ENCODE assay signal across 8 mouse cellular contexts in genomic region chr3:88449395-88450023, GRCm38 (mm10). TPM values are rescaled to one million over a fixed set of nuclear protein-coding genes. Genes with fewer than 3 reads are reported as not detected.
DNase-seq lines count a peak whose midpoint lies in the region; ATAC-seq lines count a peak whose summit lies in the region.

No protein-coding gene starts in this region.

- WGBS in forebrain, embryonic 15.5 days = 5% methylated on average over 21 of the region's 21 CpGs
- 23% methylated on average over 21 of the region's 21 CpGs for WGBS in intestine, embryonic 16.5 days
- WGBS in neural tube, embryonic 15.5 days = 7% methylated on average over 21 of the region's 21 CpGs

- no peaks in the 10 kb centered on the region for H3K9me3 ChIP-seq in forebrain, embryonic 15.5 days
- no peaks in the 10 kb centered on the region for H3K9me3 ChIP-seq in intestine, embryonic 16.5 days (ENCODE audit: control insufficient read depth, low read length)
- H3K9me3 ChIP-seq in neural tube, embryonic 15.5 days (replicated peaks) = no peaks in the 10 kb centered on the region

- peak; percentile 72; the same call in 1 of the 2 replicates for ATAC-seq in cerebellum, adult (ENCODE audit: insufficient number of reproducible peaks, low FRiP score, low TSS enrichment)
- ATAC-seq in forebrain, embryonic 15.5 days (replicated peaks) = peak; percentile 61; the same call in 1 of the 2 replicates
- no peak for ATAC-seq in intestine, embryonic 16.5 days
- ATAC-seq in neural tube, embryonic 15.5 days (ENCODE audit: low FRiP score) = no peak

- H3K4me1 ChIP-seq in forebrain, embryonic 15.5 days = peaks cover 9% of the 10 kb centered on the region; the same call in 1 of the 2 replicates
- H3K4me1 ChIP-seq in intestine, embryonic 16.5 days (ENCODE audit: control insufficient read depth, insufficient read depth, low read length) = peaks cover 50% of the 10 kb centered on the region
- 0 out of 2 replicates have a peak, but pooled peaks cover 3% of the 10 kb centered on the region for H3K4me1 ChIP-seq in neural tube, embryonic 15.5 days

- H3K4me3 ChIP-seq in forebrain, embryonic 15.5 days = peak overlapping the region; percentile 21
- H3K4me3 ChIP-seq in intestine, embryonic 16.5 days (ENCODE audit: low read length) = peak overlapping the region; percentile 39
- H3K4me3 ChIP-seq in neural tube, embryonic 15.5 days (replicated peaks) = peak overlapping the region; percentile 15

- intact Hi-C loops in heart, postnatal 25 days (cut with DNase I) = no loop called here

- peak; percentile 54 to 58 for DNase-seq in heart, adult 18-20 months
- no peak for DNase-seq in heart, postnatal 25 days (ENCODE audit: low spot score)
- DNase-seq in right cerebral cortex, postnatal 36 days (ENCODE audit: low spot score in 2 of 2) = no peak
- no peak for DNase-seq in right cerebral cortex, postnatal 25 days

- H3K27me3 ChIP-seq in forebrain, embryonic 15.5 days = no peaks in the 10 kb centered on the region
- no peaks in the 10 kb centered on the region for H3K27me3 ChIP-seq in intestine, embryonic 16.5 days (replicated peaks; ENCODE audit: control insufficient read depth, insufficient read depth, low read length)
- H3K27me3 ChIP-seq in neural tube, embryonic 15.5 days (replicated peaks) = 0 out of 2 replicates have a peak, but pooled peaks cover 3% of the 10 kb centered on the region

- peaks cover 12% of the 10 kb centered on the region; the same call in 1 of the 2 replicates for H3K36me3 ChIP-seq in forebrain, embryonic 15.5 days
- no peaks in the 10 kb centered on the region for H3K36me3 ChIP-seq in intestine, embryonic 16.5 days (ENCODE audit: control insufficient read depth, insufficient read depth, low read length)
- peaks cover 64% of the 10 kb centered on the region for H3K36me3 ChIP-seq in neural tube, embryonic 15.5 days

- H3K4me2 ChIP-seq in forebrain, embryonic 15.5 days (replicated peaks) = peak overlapping the region; percentile 37
- peak overlapping the region; percentile 55 for H3K4me2 ChIP-seq in intestine, embryonic 16.5 days (ENCODE audit: low read depth, low read length)
- H3K4me2 ChIP-seq in neural tube, embryonic 15.5 days = peak overlapping the region; percentile 40

- peak overlapping the region; percentile 14; the same call in 1 of the 2 replicates for H3K9ac ChIP-seq in forebrain, embryonic 15.5 days (replicated peaks)
- H3K9ac ChIP-seq in intestine, embryonic 16.5 days (ENCODE audit: low read depth, low read length) = peak overlapping the region; percentile 62
- H3K9ac ChIP-seq in neural tube, embryonic 15.5 days (replicated peaks) = no peak overlapping the region

- H3K27ac ChIP-seq in forebrain, embryonic 15.5 days (replicated peaks) = no peak overlapping the region
- H3K27ac ChIP-seq in intestine, embryonic 16.5 days (ENCODE audit: low read length) = peak overlapping the region; percentile 64
- H3K27ac ChIP-seq in neural tube, embryonic 15.5 days (replicated peaks) = no peak overlapping the region

RNA-seq across cellular contexts. Expression of gene Sema4a, which starts 11.5 kb away (rescaled TPM):
- 1 to 10 TPM; 4.4 to 5.9 TPM for total RNA-seq in heart, adult 18-20 months (2021)
- 1 to 10 TPM; 1.9 to 3.7 TPM for total RNA-seq in heart, postnatal 25 days (2021)
- 16.3 and 17.7 TPM in 2 replicates for polyA plus RNA-seq in forebrain, embryonic 15.5 days (2015; fragmentation: Nextera tagmentation; extraction: Ambion mirVana)
- polyA plus RNA-seq in intestine, embryonic 16.5 days (2015; fragmentation: Nextera tagmentation; extraction: Ambion mirVana) = 60.9 and 71.1 TPM in 2 replicates
- 28.2 and 28.8 TPM in 2 replicates for polyA plus RNA-seq in neural tube, embryonic 15.5 days (2015; fragmentation: Nextera tagmentation; extraction: Ambion mirVana)

RNA-seq across cellular contexts. Expression of gene Slc25a44, which starts 24.6 kb away (rescaled TPM):
- total RNA-seq in heart, adult 18-20 months (2021) = 10 to 100 TPM; 12.3 to 14.2 TPM
- 10 to 100 TPM; 11.2 to 13.2 TPM for total RNA-seq in heart, postnatal 25 days (2021)
- 31.3 and 33.2 TPM in 2 replicates for polyA plus RNA-seq in forebrain, embryonic 15.5 days (2015; fragmentation: Nextera tagmentation; extraction: Ambion mirVana)
- polyA plus RNA-seq in intestine, embryonic 16.5 days (2015; fragmentation: Nextera tagmentation; extraction: Ambion mirVana) = 20.4 and 21.8 TPM in 2 replicates
- polyA plus RNA-seq in neural tube, embryonic 15.5 days (2015; fragmentation: Nextera tagmentation; extraction: Ambion mirVana) = 33.6 and 36.4 TPM in 2 replicates

RNA-seq across cellular contexts. Expression of gene Pmf1, which starts 39.4 kb away (rescaled TPM):
- 10 to 100 TPM; 16.8 to 18.3 TPM for total RNA-seq in heart, adult 18-20 months (2021)
- 10 to 100 TPM; 19.1 to 20.5 TPM for total RNA-seq in heart, postnatal 25 days (2021)
- 55.1 and 64.8 TPM in 2 replicates for polyA plus RNA-seq in forebrain, embryonic 15.5 days (2015; fragmentation: Nextera tagmentation; extraction: Ambion mirVana)
- 112 and 129 TPM in 2 replicates for polyA plus RNA-seq in intestine, embryonic 16.5 days (2015; fragmentation: Nextera tagmentation; extraction: Ambion mirVana)
- polyA plus RNA-seq in neural tube, embryonic 15.5 days (2015; fragmentation: Nextera tagmentation; extraction: Ambion mirVana) = 25.8 and 52.7 TPM in 2 replicates

Comparison
In these comparisons a context has a peak if more than half of its experiments do, and no peak if none do; other contexts are left out.
1. DNase-seq: peak in heart, adult 18-20 months (2 of 2); none in heart, postnatal 25 days (single experiment), right cerebral cortex, postnatal 36 days (0 of 2) and right cerebral cortex, postnatal 25 days (single experiment).
2. ATAC-seq: peak in cerebellum, adult (single experiment) and forebrain, embryonic 15.5 days (single experiment); none in intestine, embryonic 16.5 days (single experiment) and neural tube, embryonic 15.5 days (single experiment).
3. Peak in every context shown above with its lines, with median percentiles within 50 percentile points of each other: H3K4me2 ChIP-seq and H3K4me3 ChIP-seq.